Mouse (Mus musculus) kidney, embryonic 14.5 days (tissue): ENCODE measurements around the gene Olfr1302. TPM values are rescaled to one million over a fixed set of nuclear protein-coding genes. Genes with fewer than 3 reads are reported as not detected.

Experiments
- ATAC-seq: fragments of 200-750 bp; cut with Nextera tagmentation; 2 replicates; pipeline ENCODE4 v1.8.0; 2017; ENCODE audit warnings: moderate number of reproducible peaks, mild to moderate bottlenecking, moderate TSS enrichment, moderate library complexity; ENCODE audit not compliant: low FRiP score, low TSS enrichment
- H3K27ac ChIP-seq: fragments of 300-500 bp; sonication (generic); 2 replicates; pipeline ENCODE4 v1.5.1; 2014; ENCODE audit warnings: low read depth, mild to moderate bottlenecking, low read length, moderate library complexity, mixed read lengths
- H3K27me3 ChIP-seq: fragments of 300-500 bp; sonication (generic); 2 replicates; pipeline ENCODE4 v1.6.1; 2014; ENCODE audit warnings: mild to moderate bottlenecking, low read length; ENCODE audit not compliant: control insufficient read depth, insufficient read depth
- H3K36me3 ChIP-seq: fragments of 300-500 bp; sonication (generic); 2 replicates; pipeline ENCODE4 v1.6.1; 2014; ENCODE audit warnings: low read length, mixed read lengths; ENCODE audit not compliant: control insufficient read depth, insufficient read depth
- H3K4me1 ChIP-seq: fragments of 300-500 bp; sonication (generic); 2 replicates; pipeline ENCODE4 v1.6.1; 2014; ENCODE audit warnings: low read length, mixed read lengths; ENCODE audit not compliant: control insufficient read depth, insufficient read depth
- H3K4me2 ChIP-seq: fragments of 300-500 bp; sonication (generic); replicated peaks from 2 replicates; pipeline ENCODE4 v1.6.1; 2014; ENCODE audit warnings: low read depth, mild to moderate bottlenecking, low read length
- H3K4me3 ChIP-seq: fragments of 300-500 bp; sonication (generic); 2 replicates; pipeline ENCODE4 v1.5.1; 2014; ENCODE audit warnings: mild to moderate bottlenecking, low read length
- H3K9ac ChIP-seq: fragments of 300-500 bp; sonication (generic); 2 replicates; pipeline ENCODE4 v1.6.1; 2014; ENCODE audit warnings: low read depth, mild to moderate bottlenecking, low read length, moderate library complexity
- H3K9me3 ChIP-seq: fragments of 300-500 bp; sonication (generic); 2 replicates; pipeline ENCODE4 v1.6.1; 2016; ENCODE audit warnings: low read length; ENCODE audit not compliant: control insufficient read depth
- WGBS: fragments of 180-500 bp; shearing (Covaris S2); extraction: QIAGEN DNeasy Blood & Tissue Kit; methylation state at CpG from one replicate; pipeline ENCODE4 v1.1.7; 2014; 5-methylcytosine and 5-hydroxymethylcytosine counted together
- polyA plus RNA-seq: library from polyadenylated mRNA; unstranded; fragments of >200 nt; fragmentation: Nextera tagmentation; extraction: Ambion mirVana; gene quantifications from 2 replicates; pipeline ENCODE4 v1.2.1, GENCODE M21; 2014

The Olfr1302 gene
- polyA plus RNA-seq, result not detected in 2 replicates

- no peaks in the 10 kb centered on the region for H3K4me1 ChIP-seq
- H3K9me3 ChIP-seq, result no peaks in the 10 kb centered on the region
- ATAC-seq, result no peak
- no peaks in the 10 kb centered on the region for H3K27me3 ChIP-seq
- no peak within 1 kb of the TSS for H3K4me2 ChIP-seq
- WGBS, result 78% methylated on average over 2 of the region's 2 CpGs
- H3K36me3 ChIP-seq, result no peaks in the 10 kb centered on the region
- H3K27ac ChIP-seq, result no peak within 1 kb of the TSS
- no peak within 1 kb of the TSS for H3K9ac ChIP-seq
- no peak within 1 kb of the TSS for H3K4me3 ChIP-seq
These were observed at the start of gene Olfr1302 for GRCm38 (mm10) chr2:111777129-111777528. TSS of gene Olfr1302 (plus strand) at chr2:111777429.

GRCm38 (mm10) chr2:111750706-111751105 lies 26.5 kb upstream of the Olfr1302 start, which contains the start of gene Olfr1301:
TSS of gene Olfr1301 (plus strand) at chr2:111751006.
- no peak for ATAC-seq
- no peaks in the 10 kb centered on the region for H3K9me3 ChIP-seq
- H3K4me3 ChIP-seq, result no peak within 1 kb of the TSS
- no peak within 1 kb of the TSS for H3K9ac ChIP-seq
- no peak within 1 kb of the TSS for H3K27ac ChIP-seq
- H3K4me2 ChIP-seq, result no peak within 1 kb of the TSS
- 87% methylated on average over 3 of the region's 3 CpGs for WGBS
- H3K27me3 ChIP-seq, result no peaks in the 10 kb centered on the region
- no peaks in the 10 kb centered on the region for H3K36me3 ChIP-seq
- no peaks in the 10 kb centered on the region for H3K4me1 ChIP-seq

DNA sequence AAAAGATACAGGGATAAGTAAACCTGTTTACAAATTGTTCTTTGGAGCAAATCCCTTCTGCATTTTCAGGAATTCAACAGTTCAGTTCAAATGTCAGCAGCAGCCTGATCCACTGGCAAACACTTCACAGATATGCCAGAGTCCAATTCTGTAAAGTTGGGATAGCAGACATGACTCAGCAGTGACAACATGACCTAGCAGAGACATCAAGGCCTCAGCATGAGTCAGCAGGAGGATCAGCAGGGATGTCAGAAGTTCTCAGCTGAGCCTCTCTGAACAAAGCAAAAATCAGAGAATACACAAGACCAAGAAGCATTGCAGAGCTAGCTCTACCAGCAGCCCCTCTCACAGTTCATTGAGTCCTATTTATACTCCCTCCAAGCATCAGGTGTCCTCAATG lies 35.7 kb downstream of the Olfr1302 start:
- Histone ChIP-seq H3K9me3 (no peaks in the 10 kb centered on the region), H3K4me1 (no peaks in the 10 kb centered on the region), H3K4me3 (no peak overlapping the region), H3K27me3 (no peaks in the 10 kb centered on the region), H3K9ac (no peak overlapping the region), H3K36me3 (no peaks in the 10 kb centered on the region), H3K4me2 (no peak overlapping the region), H3K27ac (no peak overlapping the region)
- ATAC-seq, result no peak

GRCm38 (mm10) chr2:111820240-111820639 lies 43.0 kb downstream of the Olfr1302 start, which contains the start of gene Olfr1303:
TSS of gene Olfr1303 (minus strand) at chr2:111820340.
- Histone ChIP-seq H3K36me3 (no peaks in the 10 kb centered on the region), H3K9me3 (no peaks in the 10 kb centered on the region), H3K4me3 (no peak within 1 kb of the TSS), H3K27me3 (no peaks in the 10 kb centered on the region), H3K4me2 (no peak within 1 kb of the TSS), H3K27ac (no peak within 1 kb of the TSS), H3K9ac (no peak within 1 kb of the TSS), H3K4me1 (no peaks in the 10 kb centered on the region)
- 79% methylated on average over 2 of the region's 2 CpGs for WGBS
- no peak for ATAC-seq

Other genes with a start within 250 kb of the Olfr1302 start
- not detected in 2 replicates for gene Olfr1294, start 237.1 kb upstream of the Olfr1302 start, polyA plus RNA-seq
- not detected in 2 replicates for gene Olfr1295, start 207.7 kb upstream of the Olfr1302 start, polyA plus RNA-seq
- gene Olfr1297, start 150.9 kb upstream of the Olfr1302 start, polyA plus RNA-seq, result not detected in 2 replicates
- gene Olfr1298, start 128.2 kb upstream of the Olfr1302 start, polyA plus RNA-seq, result not detected in 2 replicates
- not detected in 2 replicates for gene Olfr1299, start 116.0 kb upstream of the Olfr1302 start, polyA plus RNA-seq
- not detected in 2 replicates for gene Olfr1301, start 26.4 kb upstream of the Olfr1302 start, polyA plus RNA-seq
- not detected in 2 replicates for gene Olfr1303, start 42.9 kb downstream of the Olfr1302 start, polyA plus RNA-seq
- gene Olfr1305, start 99.7 kb downstream of the Olfr1302 start, polyA plus RNA-seq, result not detected in 2 replicates
- gene Olfr1306, start 138.8 kb downstream of the Olfr1302 start, polyA plus RNA-seq, result not detected in 2 replicates
- gene Olfr1307, start 172.0 kb downstream of the Olfr1302 start, polyA plus RNA-seq, result not detected in 2 replicates
- not detected in 2 replicates for gene Olfr1308, start 187.5 kb downstream of the Olfr1302 start, polyA plus RNA-seq
- not detected in 2 replicates for gene Olfr1309, start 212.9 kb downstream of the Olfr1302 start, polyA plus RNA-seq
- gene Olfr1310, start 235.3 kb downstream of the Olfr1302 start, polyA plus RNA-seq, result not detected in 2 replicates
- gene Olfr1311, start 247.0 kb downstream of the Olfr1302 start, polyA plus RNA-seq, result not detected in 2 replicates